Mouse (Mus musculus): ENCODE measurements at regions not wholly inside any gene's neighbourhood (a gene's known extent, or its start where the extent isn't known, plus 50 kb on each side); places are given as distances from the start of the nearest gene placed in this dataset.
"Not testable (repeated sequence)": the region's sequence is repeated elsewhere in the genome, so short reads cannot be mapped to it uniquely, and the experiment has no call there.

GRCm38 (mm10) chr7:137977527-137977926 is 420.0 kb downstream of the Tcerg1l start:
- no peak for DNase-seq (ENCODE audit: extremely low spot score)

- DNase-seq (ENCODE audit: extremely low spot score), result no peak
Observed at GRCm38 (mm10) chr7:137979361-137979760, 418.2 kb downstream of the Tcerg1l start.

- DNase-seq (ENCODE audit: extremely low spot score), result peak; percentile 42
Observed at GRCm38 (mm10) chr7:138005806-138006205, 391.7 kb downstream of the Tcerg1l start.

- no peak for DNase-seq (ENCODE audit: extremely low spot score)
Observed at GRCm38 (mm10) chr7:138006971-138007370, 390.6 kb downstream of the Tcerg1l start.

GRCm38 (mm10) chr7:138008601-138009000 is 388.9 kb downstream of the Tcerg1l start:
- DNase-seq (ENCODE audit: extremely low spot score), result no peak

- not testable (repeated sequence) for DNase-seq (ENCODE audit: extremely low spot score)
Observed at GRCm38 (mm10) chr7:138024021-138024420, 373.5 kb downstream of the Tcerg1l start.

GRCm38 (mm10) chr7:138051696-138052095 is 345.8 kb downstream of the Tcerg1l start:
- peak; percentile 28 for DNase-seq (ENCODE audit: extremely low spot score)

- no peak for DNase-seq (ENCODE audit: extremely low spot score)
Observed at GRCm38 (mm10) chr7:138054756-138055155, 342.8 kb downstream of the Tcerg1l start.

- DNase-seq (ENCODE audit: extremely low spot score), result peak; percentile 67
Observed at GRCm38 (mm10) chr7:138061116-138061515, 336.4 kb downstream of the Tcerg1l start.

GRCm38 (mm10) chr7:138066921-138067320 is 330.6 kb downstream of the Tcerg1l start:
- DNase-seq (ENCODE audit: extremely low spot score), result no peak

- no peak for DNase-seq (ENCODE audit: extremely low spot score)
Observed at GRCm38 (mm10) chr7:138075231-138075630, 322.3 kb downstream of the Tcerg1l start.

- peak; percentile 88 for DNase-seq (ENCODE audit: extremely low spot score)
Observed at GRCm38 (mm10) chr7:138083980-138084379, 313.6 kb downstream of the Tcerg1l start.

- DNase-seq (ENCODE audit: extremely low spot score), result no peak
Observed at GRCm38 (mm10) chr7:138107471-138108210, 289.9 kb downstream of the Tcerg1l start.

GRCm38 (mm10) chr7:138121497-138121896 is 276.0 kb downstream of the Tcerg1l start:
- no peak for DNase-seq (ENCODE audit: extremely low spot score)

- DNase-seq (ENCODE audit: extremely low spot score), result no peak
Observed at GRCm38 (mm10) chr7:138129701-138130100, 267.8 kb downstream of the Tcerg1l start.

- DNase-seq (ENCODE audit: extremely low spot score), result no peak
Observed at GRCm38 (mm10) chr7:138133427-138133826, 264.1 kb downstream of the Tcerg1l start.

- no peak for DNase-seq (ENCODE audit: extremely low spot score)
Observed at GRCm38 (mm10) chr7:138137934-138138333, 259.6 kb downstream of the Tcerg1l start.

GRCm38 (mm10) chr7:138139766-138140165 is 257.8 kb downstream of the Tcerg1l start:
- no peak for DNase-seq (ENCODE audit: extremely low spot score)

GRCm38 (mm10) chr7:138149496-138149895 is 248.0 kb downstream of the Tcerg1l start:
- no peak for DNase-seq (ENCODE audit: extremely low spot score)

- DNase-seq (ENCODE audit: extremely low spot score), result peak; percentile 28
Observed at GRCm38 (mm10) chr7:138153455-138154167, 243.9 kb downstream of the Tcerg1l start.
